Comparison of ENCODE assay signal across 9 mouse cellular contexts in the genomic region with DNA sequence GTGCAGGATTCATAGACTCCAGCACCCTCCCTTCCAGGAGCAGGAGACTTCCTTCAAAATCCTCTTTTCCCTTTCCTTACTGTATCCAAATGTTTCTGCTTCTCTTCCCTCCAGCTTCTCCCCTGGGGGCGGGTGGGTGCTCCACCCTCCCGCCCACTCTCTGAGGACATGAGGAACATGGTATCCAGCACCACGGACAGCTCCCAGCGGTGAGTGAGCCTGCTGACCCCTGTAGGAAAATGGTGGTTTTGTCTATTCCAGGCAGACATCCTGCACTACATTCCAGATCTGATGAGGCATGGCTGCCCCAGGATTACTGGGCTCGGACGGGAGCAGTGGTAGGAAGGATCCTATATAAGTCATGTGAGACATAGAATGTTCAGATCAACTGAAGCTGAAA. TPM values are rescaled to one million over a fixed set of nuclear protein-coding genes. Genes with fewer than 3 reads are reported as not detected.
A peak's percentile ranks its signal among the peaks of the same experiment; 100 is the strongest.
DNase-seq lines count a peak whose midpoint lies in the region; ATAC-seq and TF ChIP-seq lines count a peak whose summit lies in the region.
"Had no signal": no experiment of that assay in that cellular context is flagged by ENCODE, and none has a peak within 500 bp of the region (broad histone marks: within the 10 kb centered on the region; RNA-seq: fewer than 3 reads in every experiment).

No protein-coding gene starts in this region.

- no peaks in the 10 kb centered on the region for H3K4me1 ChIP-seq in heart, embryonic 11.5 days (ENCODE audit: control insufficient read depth, insufficient read depth, low read length)
- no peaks in the 10 kb centered on the region for H3K4me1 ChIP-seq in kidney, postnatal 0 days (replicated peaks; ENCODE audit: insufficient read depth, low read length)
- peaks cover 23% of the 10 kb centered on the region for H3K4me1 ChIP-seq in midbrain, embryonic 10.5 days
- peaks cover 10% of the 10 kb centered on the region for H3K4me1 ChIP-seq in testis, adult 2 months (ENCODE audit: control insufficient read depth, insufficient read depth, low read length)

- H3K27ac ChIP-seq in heart, embryonic 11.5 days (ENCODE audit: low read depth, low read length) = no peak overlapping the region
- no peak overlapping the region for H3K27ac ChIP-seq in kidney, postnatal 0 days
- no peak overlapping the region for H3K27ac ChIP-seq in midbrain, embryonic 10.5 days (replicated peaks)
- H3K27ac ChIP-seq in testis, adult 2 months (ENCODE audit: control insufficient read depth, insufficient read depth, low read depth, low read length) = no peak overlapping the region

- no peaks in the 10 kb centered on the region for H3K36me3 ChIP-seq in heart, embryonic 11.5 days (ENCODE audit: control insufficient read depth, insufficient read depth, low read length)
- H3K36me3 ChIP-seq in kidney, postnatal 0 days (ENCODE audit: insufficient read depth, low read length) = no peaks in the 10 kb centered on the region
- H3K36me3 ChIP-seq in midbrain, embryonic 10.5 days = no peaks in the 10 kb centered on the region; the same call in 1 of the 2 replicates
- no peaks in the 10 kb centered on the region for H3K36me3 ChIP-seq in testis, adult 2 months (ENCODE audit: control insufficient read depth, insufficient read depth, low read length)

- peak; percentile 31 for DNase-seq in heart, adult 8-10 months (ENCODE audit: low spot score)
- peak; percentile 76 for DNase-seq in c-Kit-positive CD71-negative TER-119-negative erythroid progenitor cells, embryonic 14.5 days (ENCODE audit: low read depth)
- DNase-seq in gastrocnemius, postnatal 36 days = peak; percentile 42 to 45
- peak; percentile 93 for DNase-seq in kidney, postnatal 0 days (ENCODE audit: low spot score)
- DNase-seq in midbrain, embryonic 10.5 days (ENCODE audit: low spot score) = peak; percentile 76
- no peak for DNase-seq in frontal cortex, postnatal 10 days (ENCODE audit: low spot score in 2 of 2)

- no peak overlapping the region for H3K4me2 ChIP-seq in heart, embryonic 11.5 days
- H3K4me2 ChIP-seq in kidney, postnatal 0 days (ENCODE audit: low read length) = no peak overlapping the region

- intact Hi-C loops in gastrocnemius, postnatal 36 days (cut with DNase I) = no loop called here

- H3K27me3 ChIP-seq in heart, embryonic 11.5 days (ENCODE audit: control insufficient read depth, insufficient read depth, low read length) = peaks cover 84% of the 10 kb centered on the region
- peaks cover 41% of the 10 kb centered on the region for H3K27me3 ChIP-seq in kidney, postnatal 0 days (ENCODE audit: insufficient read depth, low read length)
- peaks cover 100% of the 10 kb centered on the region for H3K27me3 ChIP-seq in midbrain, embryonic 10.5 days (ENCODE audit: low read depth, poor library complexity, severe bottlenecking)
- H3K27me3 ChIP-seq in testis, adult 2 months (ENCODE audit: control insufficient read depth, insufficient read depth, low read length) = no peaks in the 10 kb centered on the region; the same call in 1 of the 2 replicates

- 1% methylated on average over 6 of the region's 6 CpGs for WGBS in heart, embryonic 11.5 days (ENCODE audit: insufficient replicate concordance)
- WGBS in kidney, postnatal 0 days = 0% methylated on average over 6 of the region's 6 CpGs
- 1% methylated on average over 6 of the region's 6 CpGs for WGBS in midbrain, embryonic 10.5 days

- peak; percentile 63 for TF ChIP-seq CTCF in kidney, postnatal 0 days (IDR thresholded peaks at IDR 0.05; ENCODE audit: low read depth)
- peak; percentile 40; the same call in 1 of the 2 replicates for TF ChIP-seq CTCF in testis, adult 2 months (IDR thresholded peaks at IDR 0.05; ENCODE audit: control insufficient read depth, insufficient read depth, insufficient replicate concordance, low read depth, low read length)

- H3K9me3 ChIP-seq in heart, embryonic 11.5 days (replicated peaks; ENCODE audit: control insufficient read depth, low read length) = no peaks in the 10 kb centered on the region
- no peaks in the 10 kb centered on the region for H3K9me3 ChIP-seq in kidney, postnatal 0 days (replicated peaks; ENCODE audit: low read length)
- H3K9me3 ChIP-seq in midbrain, embryonic 10.5 days (replicated peaks) = no peaks in the 10 kb centered on the region

- no peak for ATAC-seq in heart, embryonic 11.5 days (replicated peaks; ENCODE audit: insufficient number of reproducible peaks, low FRiP score, low TSS enrichment)
- no peak; the same call in 1 of the 2 replicates for ATAC-seq in kidney, postnatal 0 days (replicated peaks; ENCODE audit: low FRiP score, low read depth)

- no peak overlapping the region for H3K4me3 ChIP-seq in heart, embryonic 11.5 days (ENCODE audit: low read depth, low read length)
- no peak overlapping the region for H3K4me3 ChIP-seq in kidney, postnatal 0 days (replicated peaks; ENCODE audit: low read depth, low read length)
- H3K4me3 ChIP-seq in midbrain, embryonic 10.5 days = no peak overlapping the region
- peak overlapping the region; percentile 0 for H3K4me3 ChIP-seq in testis, adult 2 months (ENCODE audit: control insufficient read depth, low read depth, low read length)

- no peak overlapping the region for H3K9ac ChIP-seq in heart, embryonic 11.5 days (ENCODE audit: low read depth, low read length)
- no peak overlapping the region for H3K9ac ChIP-seq in kidney, postnatal 0 days (ENCODE audit: low read depth, low read length)

- TF ChIP-seq POLR2A in testis, adult 2 months (IDR thresholded peaks at IDR 0.05; ENCODE audit: control insufficient read depth, low read depth, low read length) = no peak

RNA-seq across cellular contexts. Expression of a gene that starts 33.7 kb away (rescaled TPM):
- not detected for total RNA-seq in heart, adult 8-10 months (2022)
- 0.10 TPM in 1 of 2 replicates, not detected in the other for polyA plus RNA-seq in heart, embryonic 11.5 days (2014; fragmentation: Nextera tagmentation; extraction: Ambion mirVana)
- total RNA-seq in gastrocnemius, postnatal 36 days (2021) = not detected
- polyA plus RNA-seq in kidney, postnatal 0 days (2015; fragmentation: Nextera tagmentation; extraction: Ambion mirVana) = 23.2 and 24.2 TPM in 2 replicates
- not detected in 2 replicates for polyA plus RNA-seq in midbrain, embryonic 10.5 days (2016; fragmentation: Nextera tagmentation; extraction: Ambion mirVana)
- polyA plus RNA-seq in testis, adult 2 months (2012; rRNA removed) = 3.3 and 3.9 TPM in 2 replicates
- total RNA-seq: left cerebral cortex, postnatal 25 days had no signal

Comparison
In these comparisons a context has a peak if more than half of its experiments do, and no peak if none do; other contexts are left out.
1. DNase-seq: peak in heart, adult 8-10 months (single experiment), c-Kit-positive CD71-negative TER-119-negative erythroid progenitor cells, embryonic 14.5 days (single experiment), gastrocnemius, postnatal 36 days (2 of 2), kidney, postnatal 0 days (single experiment) and midbrain, embryonic 10.5 days (single experiment); none in frontal cortex, postnatal 10 days (0 of 2).